Comparison of ENCODE assay signal across 21 mouse cellular contexts in genomic region chr10:119199864-119200263, GRCm38 (mm10). TPM values are rescaled to one million over a fixed set of nuclear protein-coding genes. Genes with fewer than 3 reads are reported as not detected.
DNase-seq lines count a peak whose midpoint lies in the region; ATAC-seq and TF ChIP-seq lines count a peak whose summit lies in the region.
"Had no signal": no experiment of that assay in that cellular context is flagged by ENCODE, and none has a peak within 500 bp of the region (broad histone marks: within the 10 kb centered on the region; RNA-seq: fewer than 3 reads in every experiment).

No protein-coding gene starts in this region.

- 41% methylated on average over 5 of the region's 5 CpGs for WGBS in small intestine, adult 2 months

- no peak for TF ChIP-seq POLR2A in MEL (IDR thresholded peaks at IDR 0.05; ENCODE audit: control insufficient read depth in 1 of 2, insufficient read depth in 1 of 2, low read depth in 1 of 2, low read length in 2 of 2, poor library complexity in 1 of 2)
- no peak for TF ChIP-seq POLR2A in small intestine, adult 2 months (IDR thresholded peaks at IDR 0.05; ENCODE audit: low read depth, low read length)

- no peak for TF ChIP-seq RAD21 in MEL (IDR thresholded peaks at IDR 0.05; ENCODE audit: low read depth, low read length)

- ATAC-seq in common myeloid progenitor, adult 5-6 weeks (replicated peaks; ENCODE audit: low read depth, poor library complexity, severe bottlenecking), result 0 out of 2 replicates have a peak, but pooled peaks have one; percentile 33
- ATAC-seq: activated CD4-positive, CD25-positive, alpha-beta regulatory T cell, adult 4 months; forebrain, embryonic 13.5 days; forebrain, embryonic 15.5 days; forebrain, postnatal 0 days; Patski had no signal

- no peak for TF ChIP-seq CTCF in MEL (IDR thresholded peaks at IDR 0.05 in 2 of 3, conservative IDR thresholded peaks at IDR 0.05 in 1 of 3; ENCODE audit: control insufficient read depth in 1 of 3, insufficient read depth in 1 of 3, low read depth in 2 of 3, low read length in 3 of 3, poor library complexity in 1 of 3, severe bottlenecking in 1 of 3)
- TF ChIP-seq CTCF in small intestine, adult 2 months (IDR thresholded peaks at IDR 0.05; ENCODE audit: extremely low read depth, insufficient read length, insufficient replicate concordance, low read depth, low read length), result no peak

- no peaks in the 10 kb centered on the region for H3K4me1 ChIP-seq in MEL (ENCODE audit: control insufficient read depth in 1 of 2, insufficient read depth in 2 of 2, low read length in 2 of 2)
- H3K4me1 ChIP-seq in small intestine, adult 2 months (ENCODE audit: control insufficient read depth, insufficient read depth, insufficient read length, low read length), result peaks cover 18% of the 10 kb centered on the region
- H3K4me1 ChIP-seq: embryonic facial prominence, embryonic 10.5 days; embryonic facial prominence, embryonic 12.5 days; forebrain, embryonic 13.5 days; forebrain, embryonic 15.5 days had no signal

- DNase-seq in MEL (ENCODE audit: low read depth, low spot score), result no peak
- no peak for DNase-seq in heart, postnatal 36 days
- DNase-seq in neural tube, embryonic 10.5 days (ENCODE audit: extremely low spot score, low spot score), result no peak
- DNase-seq: adrenal gland, adult 8-10 months; adrenal gland, postnatal 14 days; adrenal gland, postnatal 36 days; cerebellum, adult 11 months; cerebellum, adult 18-20 months; cerebellum, adult 8-10 months; cerebellum, adult 9-11 months; cerebellum, postnatal 14 days; cerebellum, postnatal 36 days; forebrain, postnatal 0 days had no signal

- no peak overlapping the region for H3K9ac ChIP-seq in MEL (ENCODE audit: control insufficient read depth, low read depth, low read length, poor library complexity, severe bottlenecking)
- H3K9ac ChIP-seq: embryonic facial prominence, embryonic 12.5 days; forebrain, embryonic 13.5 days; forebrain, embryonic 15.5 days; forebrain, postnatal 0 days had no signal

- H3K4me3 ChIP-seq in MEL (ENCODE audit: control insufficient read depth in 1 of 2, insufficient read depth in 1 of 2, low read depth in 2 of 2, low read length in 2 of 2), result no peak overlapping the region
- H3K4me3 ChIP-seq in small intestine, adult 2 months (ENCODE audit: low read depth, low read length), result no peak overlapping the region
- H3K4me3 ChIP-seq: embryonic facial prominence, embryonic 10.5 days; embryonic facial prominence, embryonic 12.5 days; forebrain, embryonic 13.5 days; forebrain, embryonic 15.5 days had no signal

- no peaks in the 10 kb centered on the region for H3K79me2 ChIP-seq in MEL (ENCODE audit: control insufficient read depth, insufficient read depth, low read length, poor library complexity)

- H3K9me3 ChIP-seq in MEL (replicated peaks; ENCODE audit: insufficient read depth, low read length), result no peaks in the 10 kb centered on the region
- H3K9me3 ChIP-seq: embryonic facial prominence, embryonic 10.5 days; embryonic facial prominence, embryonic 12.5 days; forebrain, embryonic 13.5 days; forebrain, embryonic 15.5 days had no signal

- H3K36me3 ChIP-seq in MEL (ENCODE audit: control insufficient read depth in 1 of 2, insufficient read depth in 2 of 2, low read length in 2 of 2), result peaks cover 4 to 9% of the 10 kb centered on the region in 2 experiments; a peak in 3 of 4 replicates
- peaks cover 24% of the 10 kb centered on the region for H3K36me3 ChIP-seq in small intestine, adult 2 months (ENCODE audit: control insufficient read depth, insufficient read depth, low read length)

- intact Hi-C loops in heart, postnatal 36 days (cut with DNase I), result no loop called here

- TF ChIP-seq EP300 in MEL (IDR thresholded peaks at IDR 0.05; ENCODE audit: low read depth in 1 of 2, low read length in 2 of 2), result no peak

- H3K27ac ChIP-seq in MEL (ENCODE audit: control insufficient read depth, low read depth, low read length), result no peak overlapping the region
- peak overlapping the region; percentile 25; the same call in 1 of the 2 replicates for H3K27ac ChIP-seq in small intestine, adult 2 months (ENCODE audit: insufficient read depth, low read depth, low read length)
- H3K27ac ChIP-seq: embryonic facial prominence, embryonic 10.5 days; embryonic facial prominence, embryonic 12.5 days; forebrain, embryonic 13.5 days; forebrain, embryonic 15.5 days had no signal

- H3K27me3 ChIP-seq in MEL (ENCODE audit: control insufficient read depth in 1 of 2, insufficient read depth in 2 of 2, low read length in 2 of 2), result no peaks in the 10 kb centered on the region
- H3K27me3 ChIP-seq in small intestine, adult 2 months (ENCODE audit: control insufficient read depth, insufficient read depth, low read length), result no peaks in the 10 kb centered on the region
- H3K27me3 ChIP-seq: embryonic facial prominence, embryonic 12.5 days; forebrain, embryonic 13.5 days; forebrain, embryonic 15.5 days; Patski had no signal

TF ChIP-seq in MEL, 35 proteins besides CTCF, POLR2A, EP300 and RAD21:
- TF ChIP-seq MEF2A (IDR thresholded peaks at IDR 0.05; ENCODE audit: extremely low read depth, insufficient replicate concordance, low read depth, low read length, poor library complexity, severe bottlenecking), result no peak
- no peak for TF ChIP-seq MXI1 (IDR thresholded peaks at IDR 0.05; ENCODE audit: low read depth, low read length)
- TF ChIP-seq TBP (IDR thresholded peaks at IDR 0.05; ENCODE audit: low read depth, low read length), result no peak
- TF ChIP-seq ELF1 (IDR thresholded peaks at IDR 0.05; ENCODE audit: low read depth, low read length), result no peak
- no peak for TF ChIP-seq SIN3A (IDR thresholded peaks at IDR 0.05; ENCODE audit: low read length)
- peak; percentile 41; the same call in 1 of the 2 replicates for TF ChIP-seq ZNF384 (IDR thresholded peaks at IDR 0.05; ENCODE audit: low read depth, low read length)
- no peak for TF ChIP-seq TCF12 (IDR thresholded peaks at IDR 0.05; ENCODE audit: low read depth, low read length)

RNA-seq across cellular contexts. Expression of gene Cand1, which starts 40.0 kb away (rescaled TPM):
- total RNA-seq in MEL (2012; rRNA removed), result 59.4 and 66.9 TPM in 2 replicates
- polyA plus RNA-seq in MEL (2012; ENCODE audit: insufficient read depth in 1 of 2, insufficient read length in 2 of 2, low read depth in 1 of 2, low replicate concordance in 2 of 2, missing spikeins in 1 of 2), result 100 to 1,000 TPM; 161 to 187 TPM
- total RNA-seq in common myeloid progenitor, adult 5-6 weeks (2017), result 57.5 and 64.1 TPM in 2 replicates
- polyA plus RNA-seq in small intestine, adult 2 months (2012; rRNA removed), result 9.8 and 12.9 TPM in 2 replicates
- total RNA-seq in heart, postnatal 36 days (2021), result 10 to 100 TPM; 39.1 to 49.1 TPM
